Mouse (Mus musculus) lung, adult 18-20 months (tissue): ENCODE results near the gene Nckap1l.
"Not testable (repeated sequence)": the region's sequence is repeated elsewhere in the genome, so short reads cannot be mapped to it uniquely, and the experiment has no call there.

Source experiments
- DNase-seq, 2 experiments: peaks; one replicate each; pipeline ENCODE4 v3.0.0; 2022; ENCODE audit warnings: mixed read lengths in 2 of 2

Nckap1l gene

DNA sequence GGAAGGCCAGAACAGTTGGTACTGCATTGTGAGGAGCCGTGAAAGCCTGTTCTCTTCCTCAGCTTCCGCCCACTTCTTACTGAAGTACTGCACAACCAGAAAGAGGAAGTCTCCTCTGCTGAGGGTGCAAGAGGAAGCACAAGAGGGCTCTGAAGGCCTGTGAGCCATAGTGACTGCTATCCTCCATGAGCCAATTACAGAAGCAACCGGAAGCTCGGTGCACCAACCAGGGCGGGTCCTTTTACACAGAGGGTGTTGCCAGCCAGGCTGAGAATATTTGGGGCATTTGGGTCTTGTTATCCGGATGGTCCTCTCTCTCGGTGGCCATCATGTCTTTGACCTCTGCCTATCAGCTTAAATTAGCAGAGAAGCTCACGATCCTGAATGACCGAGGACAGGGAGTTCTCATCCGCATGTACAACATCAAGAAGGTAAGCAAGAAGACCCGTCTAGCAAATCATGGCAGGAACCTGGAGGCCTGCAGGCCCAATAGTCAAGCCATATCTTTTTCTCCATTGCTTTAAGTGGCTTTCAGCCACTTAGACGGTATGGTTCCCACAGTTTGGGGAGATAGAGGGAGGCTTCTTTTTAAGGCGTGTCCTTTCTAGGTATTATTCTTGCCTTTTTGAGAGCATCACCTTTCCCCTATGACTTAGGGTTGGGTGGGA is at the start of gene Nckap1l:
Gene Nckap1l, plus strand, starts transcription at position 244 of the 668 bp plus-strand sequence.
- peak; percentile 68 to 74 for DNase-seq

DNA sequence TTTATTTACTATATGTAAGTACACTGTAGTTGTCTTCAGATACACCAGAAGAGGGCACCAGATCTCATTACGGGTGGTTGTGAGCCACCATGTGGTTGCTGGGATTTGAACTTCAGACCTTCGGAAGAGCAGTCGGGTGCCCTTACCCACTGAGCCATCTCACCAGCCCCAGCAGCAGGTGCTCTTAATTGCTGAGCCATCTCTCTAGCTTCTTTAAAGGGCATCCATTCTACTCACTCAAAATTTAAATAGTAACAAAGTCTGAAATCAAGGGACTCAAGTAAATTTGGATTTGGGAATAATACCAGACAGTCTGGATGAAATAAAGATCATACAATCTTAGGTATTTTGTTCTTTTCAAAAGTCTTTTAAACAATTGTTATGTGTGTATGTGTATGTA is 48.0 kb upstream of the Nckap1l start:
- DNase-seq = not testable (repeated sequence)

DNA sequence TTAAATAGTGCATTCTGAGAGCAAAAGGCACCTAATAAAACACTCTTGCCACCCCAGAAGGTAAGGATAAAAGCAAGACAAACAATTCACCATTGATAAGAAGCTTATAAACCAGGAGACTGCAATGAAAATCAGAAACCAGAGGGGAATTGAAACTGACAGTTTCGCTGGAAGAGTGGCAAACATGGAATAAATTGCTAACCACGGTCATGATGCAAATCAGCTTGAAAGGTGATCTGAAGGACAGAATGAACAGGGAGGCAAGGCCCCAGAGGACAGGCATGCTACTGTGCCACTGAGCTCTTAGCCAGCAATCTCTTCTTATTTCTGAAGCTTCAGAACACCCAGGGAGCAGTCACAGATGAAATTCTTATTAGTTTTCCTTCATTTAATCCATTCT is 26.6 kb upstream of the Nckap1l start:
- no peak for DNase-seq

DNA sequence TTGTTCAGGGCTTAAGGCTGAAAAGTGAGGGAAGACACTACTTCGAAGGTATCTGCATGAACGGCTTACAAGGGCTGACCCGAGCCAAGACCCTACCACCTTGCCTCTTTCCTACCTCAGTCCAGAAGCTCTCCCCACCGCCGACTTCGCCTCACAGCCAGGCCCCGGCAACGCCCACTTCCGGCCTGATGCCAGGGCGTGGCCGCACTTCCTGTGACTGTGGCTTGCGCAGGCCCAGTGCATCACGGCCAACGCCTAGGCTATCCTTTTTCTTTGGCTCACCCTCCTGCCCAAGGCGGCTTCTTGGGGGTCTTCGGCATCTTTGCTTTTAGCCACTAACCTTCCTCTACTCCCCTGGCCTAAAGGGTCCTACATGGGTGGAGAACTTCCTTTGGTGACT is 23.4 kb upstream of the Nckap1l start, which contains the start of gene Gtsf1:
Gene Gtsf1, minus strand, starts transcription at position 230 of the 400 bp plus-strand sequence.
- no peak for DNase-seq

DNA sequence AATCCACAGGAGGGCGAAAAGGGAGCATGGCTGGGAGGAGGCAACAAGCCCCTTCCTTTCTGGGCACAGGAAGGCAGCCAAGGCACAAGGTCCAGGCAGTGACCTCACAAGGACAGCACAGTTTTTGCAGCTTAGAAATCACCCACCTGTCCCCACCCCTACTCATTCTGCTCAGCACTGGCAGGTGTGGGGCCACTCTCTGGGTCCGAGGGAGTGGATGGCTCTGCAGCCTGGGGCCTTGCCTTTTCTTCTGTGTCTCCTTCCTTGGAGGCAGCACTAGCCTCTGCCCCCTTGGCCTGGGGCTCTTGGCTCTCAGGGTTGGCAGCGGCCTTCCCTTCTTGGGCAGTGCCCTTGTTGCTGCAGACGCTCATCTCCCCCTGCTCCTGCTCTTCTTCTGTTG is 7.6 kb upstream of the Nckap1l start:
- DNase-seq = not testable (repeated sequence)

DNA sequence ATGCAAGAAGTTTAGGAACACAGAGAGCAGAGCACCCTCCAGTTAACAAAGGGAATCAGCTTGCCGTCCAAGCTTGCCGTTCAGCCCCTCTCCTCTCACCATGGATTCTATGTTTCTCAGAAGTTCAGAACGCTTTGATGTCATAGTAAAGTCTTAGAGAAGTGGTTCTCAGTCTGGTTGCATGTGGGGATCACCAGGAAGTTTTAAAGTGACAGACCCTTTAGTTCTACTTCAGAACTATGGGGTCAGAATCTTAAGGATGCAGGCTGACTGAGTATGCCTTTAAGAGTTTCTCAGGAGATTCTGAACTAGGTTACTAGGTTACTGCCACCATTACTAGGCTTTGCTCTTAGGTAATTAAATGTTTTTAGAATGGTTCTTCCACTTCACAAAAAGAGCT is 5.2 kb upstream of the Nckap1l start, which contains the start of gene Gtsf2:
Gene Gtsf2, minus strand, starts transcription at position 101 of the 400 bp plus-strand sequence.
- DNase-seq = no peak

DNA sequence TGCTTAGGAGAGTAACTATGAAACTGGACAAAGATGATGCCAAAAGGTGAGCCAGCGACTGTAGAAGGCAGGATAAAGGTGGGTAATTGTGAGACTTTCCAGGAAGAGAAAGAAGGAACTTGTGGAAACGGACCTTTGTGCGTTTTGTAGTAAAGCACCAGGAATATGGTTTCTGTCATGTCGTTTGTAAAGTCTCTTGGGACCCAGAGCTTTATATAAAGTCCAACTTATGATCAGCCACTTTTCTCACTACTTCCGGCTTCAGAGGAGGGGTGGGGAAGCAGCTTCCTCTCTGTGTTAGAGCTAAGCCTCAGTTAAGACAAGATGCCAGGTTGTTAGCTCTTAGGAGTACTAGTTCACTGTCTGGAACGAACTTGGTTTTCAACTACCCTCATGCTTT is 855 bp downstream of the Nckap1l start:
- no peak for DNase-seq

DNA sequence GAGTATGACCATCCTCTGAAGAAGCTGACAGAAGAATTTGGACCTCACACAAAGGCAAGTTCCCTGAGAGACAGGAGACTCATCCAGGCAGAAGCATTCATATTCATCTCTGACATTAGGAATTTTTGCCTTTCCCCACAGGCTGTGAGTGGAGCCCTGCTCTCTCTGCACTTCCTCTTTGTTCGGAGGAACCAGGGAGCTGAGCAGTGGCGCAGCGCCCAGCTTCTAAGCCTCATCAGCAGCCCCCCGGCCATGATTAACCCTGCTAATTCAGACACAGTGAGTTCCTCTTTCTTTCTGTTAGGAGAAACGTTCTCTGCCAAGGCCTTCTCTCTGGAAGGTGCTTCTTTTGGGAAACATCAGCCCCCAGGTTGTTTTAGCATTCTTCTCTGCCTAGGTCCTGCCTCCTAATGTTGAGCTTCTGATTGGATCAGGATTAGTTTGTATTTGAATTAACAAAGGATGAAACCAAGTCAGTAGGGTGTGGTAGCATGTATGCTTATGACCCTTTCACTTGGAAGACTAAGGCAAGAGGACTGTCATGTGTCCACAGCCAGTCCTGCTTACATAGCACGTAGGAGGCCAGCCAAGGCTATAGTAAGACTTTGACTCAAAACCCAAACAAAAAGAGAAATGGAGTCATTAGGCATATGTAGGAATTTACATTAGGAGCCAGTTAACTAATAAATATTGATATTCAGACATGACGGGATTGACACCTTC is 9.1 kb downstream of the Nckap1l start:
- peak; percentile 7 to 11 for DNase-seq

DNA sequence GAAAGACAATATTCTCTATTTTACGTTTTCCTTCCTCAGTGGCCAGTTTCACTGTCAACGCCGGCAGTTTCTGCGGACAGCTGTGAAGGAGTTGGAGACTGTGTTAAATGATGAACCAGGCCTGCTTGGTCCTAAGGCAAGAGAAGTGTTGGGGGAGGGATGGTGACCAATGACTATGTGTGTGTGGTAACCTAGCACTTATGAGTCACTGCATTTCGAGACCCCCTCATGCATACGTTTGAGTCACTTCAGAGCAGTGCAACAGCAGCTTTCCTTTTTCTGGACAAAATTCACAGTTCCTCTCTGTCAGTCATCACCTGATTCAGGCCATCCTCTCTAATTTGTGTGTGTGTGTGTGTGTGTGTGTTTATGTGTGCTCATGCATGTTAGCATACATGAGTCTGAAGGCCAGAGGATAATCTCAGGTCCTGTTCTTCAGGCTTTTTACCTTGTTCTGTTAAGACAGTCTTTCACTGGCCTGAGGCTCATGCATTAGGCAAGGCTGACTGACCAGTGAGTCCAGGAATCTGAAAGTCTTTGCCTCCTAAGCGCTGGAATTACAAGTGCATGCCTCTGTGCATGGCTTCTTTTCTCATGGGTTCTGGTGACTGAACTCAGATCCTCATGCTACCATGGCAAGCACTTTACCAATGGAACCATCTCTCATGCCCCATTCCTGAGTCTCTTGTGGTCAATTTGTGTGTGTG is 18.0 kb downstream of the Nckap1l start:
- DNase-seq = no peak

DNA sequence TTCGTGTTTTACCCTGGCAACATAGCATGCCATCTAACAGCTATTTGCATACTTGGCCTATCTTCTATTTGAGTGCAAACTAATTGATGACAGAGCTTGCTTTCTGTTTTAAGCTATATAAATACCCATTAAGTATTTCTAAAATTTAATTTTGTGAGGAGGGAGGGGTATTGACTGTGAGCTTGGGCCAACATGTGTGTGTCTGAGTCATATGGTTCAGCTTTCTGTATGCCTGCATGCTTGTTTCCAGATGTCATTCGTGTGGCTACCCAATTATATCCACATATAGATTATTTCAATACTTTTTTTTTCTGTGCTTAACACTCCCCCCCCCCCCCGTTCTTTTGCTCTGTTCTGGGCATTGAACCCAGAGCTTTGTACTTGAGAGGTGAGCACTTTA is 18.7 kb downstream of the Nckap1l start:
- DNase-seq = no peak

DNA sequence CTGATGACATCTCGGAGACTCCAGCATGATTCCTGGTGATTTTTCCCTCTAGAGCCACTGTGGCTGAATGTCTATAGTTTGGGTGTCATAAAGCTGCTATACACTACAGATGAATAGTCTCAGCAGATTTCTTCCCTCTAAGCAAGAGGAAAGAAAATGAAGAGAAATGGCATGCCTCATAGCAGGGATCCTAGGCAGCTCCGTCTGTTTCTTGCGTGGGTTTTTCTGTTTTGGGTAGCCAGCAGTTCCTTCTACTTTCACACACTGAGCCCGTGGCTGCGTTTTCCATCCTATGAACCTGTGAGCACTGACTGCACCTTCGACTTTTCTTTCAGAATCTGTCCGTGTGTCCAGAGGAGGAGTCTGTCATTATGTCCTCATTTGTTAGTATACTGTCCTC is 19.6 kb downstream of the Nckap1l start:
- DNase-seq = no peak

DNA sequence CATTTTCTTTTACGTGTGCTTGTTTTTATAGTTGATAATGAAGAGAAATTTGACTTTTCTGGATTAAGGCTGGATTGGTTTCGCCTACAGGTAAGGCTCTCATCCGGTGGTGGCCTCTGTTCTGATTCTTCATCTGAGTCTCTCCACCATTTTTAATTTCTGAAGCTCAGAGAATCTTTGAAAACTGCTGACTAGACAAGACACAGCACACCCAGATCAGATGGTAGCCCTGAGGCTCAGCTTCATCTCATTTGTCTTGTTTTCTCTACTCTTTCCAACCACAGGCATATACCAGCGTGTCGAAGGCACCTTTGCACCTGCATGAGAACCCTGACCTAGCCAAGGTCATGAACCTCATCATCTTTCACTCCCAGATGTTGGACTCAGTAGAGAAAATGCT is 20.2 kb downstream of the Nckap1l start:
- no peak for DNase-seq

DNA sequence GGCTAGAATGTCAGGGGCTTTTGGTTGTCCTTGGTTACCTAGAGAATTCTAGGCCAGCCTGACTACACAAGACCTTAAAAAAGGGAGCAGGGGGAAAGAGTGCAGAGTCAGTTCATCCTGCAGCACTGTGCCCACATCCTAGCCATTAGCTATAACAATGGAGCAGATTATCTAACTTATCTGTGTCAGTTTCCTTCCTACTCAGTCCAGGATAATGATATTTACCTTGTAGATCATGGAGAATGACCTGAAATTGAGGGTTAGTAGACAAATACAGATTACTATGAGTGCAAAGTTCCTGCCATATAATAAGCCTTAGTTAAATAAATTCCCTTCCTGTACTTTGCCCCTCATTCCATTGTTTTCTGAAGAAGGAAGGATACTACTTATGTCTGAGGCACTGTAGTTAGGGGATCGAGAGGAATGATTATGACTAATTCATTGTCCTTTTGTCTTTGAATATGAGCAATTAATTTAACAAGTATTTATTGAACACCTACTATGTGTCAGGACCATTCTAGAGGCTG is 25.5 kb downstream of the Nckap1l start:
- DNase-seq = no peak

DNA sequence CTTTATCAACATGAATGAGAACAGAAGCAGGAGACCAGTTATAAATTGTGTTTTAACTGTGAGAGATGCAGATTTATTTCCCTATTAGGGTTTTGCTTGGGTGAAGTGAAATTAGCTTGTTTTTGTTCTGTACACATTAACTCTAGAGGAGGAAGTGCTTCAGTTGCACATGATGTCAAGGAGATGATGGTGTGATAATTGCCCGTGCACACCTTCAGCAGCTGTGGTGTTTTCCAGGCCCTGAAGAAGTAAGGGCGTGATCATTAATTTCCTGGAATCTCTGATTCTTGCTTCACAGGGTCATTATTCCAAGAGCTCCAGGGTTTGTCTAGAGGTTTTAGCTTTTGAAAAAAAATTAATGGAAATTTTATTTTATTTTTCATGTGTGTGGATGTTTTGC is 26.5 kb downstream of the Nckap1l start:
- DNase-seq = no peak

DNA sequence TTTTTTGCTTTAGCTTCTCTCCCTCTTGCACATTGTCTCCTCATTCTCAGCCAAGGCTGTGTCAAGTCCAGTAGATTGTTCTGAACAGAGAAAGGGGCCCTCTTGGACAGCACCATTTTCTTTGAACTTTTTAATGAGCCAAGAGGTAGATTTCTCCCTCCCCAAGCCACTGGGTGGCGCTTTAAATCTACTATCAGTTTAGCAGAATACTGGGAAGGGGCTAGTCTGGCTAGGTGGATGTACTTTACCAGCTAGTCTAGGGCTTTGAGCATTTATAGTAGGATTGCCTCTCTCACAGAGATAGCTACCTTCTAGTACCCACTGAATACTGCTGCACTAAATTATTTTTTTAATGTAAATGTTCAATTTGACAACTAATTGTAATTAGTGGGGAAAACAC is 28.9 kb downstream of the Nckap1l start:
- DNase-seq = no peak

DNA sequence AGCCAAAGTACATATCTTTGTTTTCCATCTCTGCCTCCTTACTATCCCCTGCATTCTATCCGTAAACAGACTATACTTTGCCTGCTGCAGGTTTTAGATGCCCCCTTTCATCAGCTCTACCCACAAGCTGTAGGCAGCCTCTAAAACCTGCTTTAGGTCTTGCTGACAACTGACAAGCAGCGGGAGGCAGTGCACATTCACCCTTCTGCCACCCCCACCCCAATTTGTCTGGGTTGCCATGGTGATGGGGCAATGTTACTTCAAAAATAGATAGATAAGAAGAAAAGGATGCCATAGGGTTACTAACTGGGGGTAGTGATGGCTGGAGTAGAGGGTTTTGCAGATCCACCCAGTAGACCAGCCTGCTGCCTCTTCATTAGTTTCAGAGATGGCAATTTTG is 30.9 kb downstream of the Nckap1l start:
- no peak for DNase-seq

DNA sequence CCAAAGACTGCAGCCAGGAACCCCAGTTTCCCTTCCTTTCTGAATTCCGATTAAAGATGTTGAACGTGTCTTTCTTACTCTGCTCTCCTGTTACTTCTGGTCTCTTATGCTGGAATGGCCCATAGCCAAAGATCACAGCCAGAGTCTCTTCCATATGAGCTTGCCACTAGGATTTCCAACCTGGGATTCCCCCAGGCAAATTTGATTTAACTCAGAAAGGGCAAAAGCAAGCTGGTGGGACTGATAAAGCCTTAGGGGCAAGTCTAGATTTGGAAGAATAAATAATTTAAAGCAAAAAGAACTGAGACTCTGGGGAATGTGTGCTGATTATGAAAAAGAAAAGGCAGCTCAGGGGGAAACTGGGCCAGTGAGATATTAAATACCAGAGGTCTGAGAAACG is 31.5 kb downstream of the Nckap1l start:
- DNase-seq = no peak

DNA sequence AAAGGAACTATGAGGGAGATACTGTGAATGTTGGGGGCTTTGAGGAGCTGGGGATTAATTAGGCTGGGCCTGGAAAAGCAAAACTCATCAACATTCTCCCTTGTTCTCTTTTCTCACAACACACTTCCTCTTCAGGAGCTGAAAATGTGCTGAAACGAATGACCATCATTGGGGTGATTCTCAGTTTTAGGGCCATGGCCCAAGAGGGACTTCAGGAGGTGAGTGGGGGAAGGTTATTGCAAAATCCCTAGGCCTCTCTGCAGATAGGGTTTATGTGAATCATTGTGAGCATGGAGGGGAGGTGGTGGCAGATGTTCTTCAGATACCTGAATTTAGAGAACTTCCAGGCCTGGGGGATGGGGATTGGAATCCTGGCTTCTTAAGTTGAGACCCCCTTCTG is 33.1 kb downstream of the Nckap1l start:
- DNase-seq = no peak

DNA sequence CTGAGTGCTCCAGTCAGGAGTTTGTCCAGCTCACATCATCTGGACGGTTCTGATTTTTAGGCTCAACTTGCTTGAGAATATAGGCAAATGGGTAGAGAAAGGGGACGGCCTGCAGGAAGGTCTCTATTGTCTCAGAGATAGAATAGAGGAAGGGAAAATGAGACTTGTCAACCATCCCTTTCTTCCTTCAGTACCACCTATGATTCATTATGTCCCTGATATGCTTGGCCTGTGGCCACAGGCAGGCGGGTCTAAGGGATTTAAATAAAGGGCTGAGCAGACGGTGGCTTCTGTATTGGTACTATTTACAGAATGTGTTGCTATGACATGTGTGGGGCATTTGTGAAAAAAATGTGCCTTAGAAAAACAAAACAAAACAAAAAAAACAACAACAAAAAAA is 34.7 kb downstream of the Nckap1l start:
- no peak for DNase-seq

DNA sequence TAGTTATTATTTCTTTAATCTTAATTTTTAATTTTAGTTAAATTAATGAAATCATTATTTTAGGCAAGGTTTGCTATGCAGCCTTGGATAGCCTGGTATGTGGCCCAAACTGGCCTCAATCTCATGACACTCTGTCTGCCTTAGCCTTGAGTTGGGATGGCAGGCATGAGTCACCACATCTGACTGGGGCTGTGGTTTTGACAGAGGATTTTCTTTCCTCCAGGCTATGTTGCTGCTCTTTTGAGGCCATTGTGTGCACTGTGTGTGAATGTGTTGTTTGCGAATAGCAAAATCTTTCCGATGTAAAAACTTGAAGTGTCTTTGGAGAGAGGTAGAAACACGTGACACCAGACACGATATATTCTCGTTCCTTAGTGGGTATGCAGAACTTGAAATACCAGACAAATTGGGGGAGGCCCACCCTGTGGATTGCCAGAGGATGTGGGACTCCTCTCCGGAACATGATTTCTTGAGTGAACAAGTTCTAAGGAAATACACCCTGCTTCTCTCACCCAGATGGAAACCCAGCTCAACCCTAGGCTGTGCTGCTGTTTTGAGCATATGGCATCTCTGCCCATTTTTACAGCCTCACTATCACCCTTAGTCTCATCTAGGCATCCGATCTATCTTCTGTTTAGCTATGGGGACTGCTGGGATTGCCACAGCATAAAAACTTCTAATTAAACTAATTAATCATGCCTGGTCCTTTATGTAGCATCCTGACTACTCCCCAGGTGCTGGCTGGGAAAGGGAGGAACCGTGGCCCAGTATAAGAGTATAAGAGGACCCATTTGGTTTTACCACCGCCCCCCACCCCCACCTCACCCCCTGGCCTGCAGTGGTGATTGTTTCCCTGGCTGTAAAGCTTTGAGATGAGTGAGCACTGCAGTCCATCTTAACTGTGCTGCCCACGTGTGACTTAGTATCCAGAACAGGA is 42.9 kb downstream of the Nckap1l start:
- no peak for DNase-seq

DNA sequence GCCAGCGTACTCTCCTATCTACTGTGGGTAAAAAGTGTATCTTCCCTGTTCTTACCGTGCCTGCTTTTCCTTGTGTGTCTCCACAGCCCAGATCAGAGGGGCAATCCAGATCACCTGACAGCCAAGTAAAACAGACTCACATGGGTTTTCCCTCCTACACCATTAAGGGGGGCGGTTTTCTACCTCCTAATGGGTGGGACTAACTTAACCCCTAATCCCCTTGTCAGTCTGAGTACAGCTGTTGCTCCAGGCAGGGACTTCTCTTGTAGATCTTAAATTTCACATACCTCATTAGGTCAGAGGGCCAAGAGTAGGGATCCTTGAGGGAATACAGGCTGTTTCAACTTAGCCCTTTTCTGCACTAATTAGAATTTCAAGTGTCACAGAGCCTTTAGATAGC is 44.6 kb downstream of the Nckap1l start:
- DNase-seq = no peak

DNA sequence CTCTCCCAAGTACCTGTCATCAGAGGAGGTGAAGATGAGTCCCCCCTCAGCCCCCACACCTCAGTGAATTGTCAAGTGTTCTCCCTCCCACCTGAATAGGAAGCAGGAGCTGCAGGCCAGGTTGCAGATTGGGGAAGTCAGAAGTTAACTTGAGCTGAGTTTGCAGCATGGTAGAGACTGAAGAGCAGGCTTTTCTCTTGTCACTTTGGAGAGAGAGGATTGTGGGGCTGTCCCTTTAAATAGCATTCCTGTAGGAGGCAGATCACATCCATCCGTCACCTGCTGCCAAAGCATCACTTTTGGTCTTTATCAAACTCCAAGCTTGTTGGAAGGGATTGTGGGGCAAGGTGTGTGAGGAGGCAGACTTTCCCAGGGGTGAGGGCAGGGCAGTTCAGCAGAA is 47.1 kb downstream of the Nckap1l start:
- DNase-seq = no peak
